Comparison of ENCODE assay signal across 32 mouse cellular contexts in the genomic region with DNA sequence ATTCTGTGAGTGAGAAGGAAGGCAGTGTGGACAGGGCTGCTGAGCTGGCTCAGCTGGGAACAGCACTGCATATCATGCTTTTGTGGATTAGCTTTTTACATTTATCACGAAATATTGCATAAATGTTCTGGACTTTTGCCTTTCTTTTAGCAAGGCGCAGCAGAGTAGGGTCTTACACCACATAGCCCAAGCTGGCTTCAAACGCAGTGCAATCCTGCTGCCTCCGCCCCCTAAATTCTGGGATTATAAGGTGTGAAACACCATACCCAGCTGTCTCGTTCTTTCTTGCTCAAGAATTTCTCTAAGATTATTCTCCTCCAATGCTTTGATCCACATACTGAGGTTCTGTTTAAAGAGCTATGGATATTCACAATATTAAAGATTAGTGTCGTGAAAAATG. TPM values are rescaled to one million over a fixed set of nuclear protein-coding genes. Genes with fewer than 3 reads are reported as not detected.
A peak's percentile ranks its signal among the peaks of the same experiment; 100 is the strongest.
DNase-seq lines count a peak whose midpoint lies in the region; ATAC-seq lines count a peak whose summit lies in the region.
"Had no signal": no experiment of that assay in that cellular context is flagged by ENCODE, and none has a peak within 500 bp of the region (broad histone marks: within the 10 kb centered on the region; RNA-seq: fewer than 3 reads in every experiment).

No protein-coding gene starts in this region.

- no peaks in the 10 kb centered on the region for H3K27me3 ChIP-seq in heart, embryonic 10.5 days (ENCODE audit: insufficient read depth, poor library complexity, severe bottlenecking)
- H3K27me3 ChIP-seq in lung, embryonic 16.5 days (ENCODE audit: control insufficient read depth, insufficient read depth, low read depth, low read length), result no peaks in the 10 kb centered on the region
- no peaks in the 10 kb centered on the region for H3K27me3 ChIP-seq in midbrain, embryonic 15.5 days (replicated peaks)
- H3K27me3 ChIP-seq: embryonic facial prominence, embryonic 13.5 days; forebrain, embryonic 13.5 days; heart, embryonic 12.5 days; heart, embryonic 15.5 days; hindbrain, embryonic 12.5 days; hindbrain, embryonic 15.5 days had no signal

- 73% methylated on average over 6 of the region's 6 CpGs for WGBS in heart, embryonic 10.5 days
- 61% methylated on average over 6 of the region's 6 CpGs for WGBS in lung, embryonic 16.5 days
- 90% methylated on average over 6 of the region's 6 CpGs for WGBS in midbrain, embryonic 15.5 days

- no peak overlapping the region for H3K9ac ChIP-seq in lung, embryonic 16.5 days (ENCODE audit: low read length)
- no peak overlapping the region for H3K9ac ChIP-seq in midbrain, embryonic 15.5 days
- H3K9ac ChIP-seq: embryonic facial prominence, embryonic 13.5 days; forebrain, embryonic 13.5 days; heart, embryonic 12.5 days; heart, embryonic 15.5 days; hindbrain, embryonic 12.5 days; hindbrain, embryonic 15.5 days had no signal

- H3K4me1 ChIP-seq in heart, embryonic 10.5 days, result no peaks in the 10 kb centered on the region
- H3K4me1 ChIP-seq in lung, embryonic 16.5 days (replicated peaks; ENCODE audit: control insufficient read depth, insufficient read depth, low read length), result no peaks in the 10 kb centered on the region
- no peaks in the 10 kb centered on the region for H3K4me1 ChIP-seq in midbrain, embryonic 15.5 days
- H3K4me1 ChIP-seq: embryonic facial prominence, embryonic 10.5 days; embryonic facial prominence, embryonic 13.5 days; forebrain, embryonic 13.5 days; heart, embryonic 12.5 days; heart, embryonic 15.5 days; hindbrain, embryonic 12.5 days; hindbrain, embryonic 15.5 days had no signal

- peak; percentile 91 for ATAC-seq in lung, embryonic 16.5 days (ENCODE audit: low read depth)
- no peak for ATAC-seq in midbrain, embryonic 15.5 days (replicated peaks)
- ATAC-seq: activated CD4-positive, CD25-positive, alpha-beta regulatory T cell, adult 4 months; CD4-positive, CD25-positive, alpha-beta regulatory T cell, adult 4 months; forebrain, embryonic 13.5 days; forebrain, embryonic 16.5 days had no signal

- peak; percentile 34 for DNase-seq in heart, adult 11 months
- no peak for DNase-seq in heart, embryonic 10.5 days (ENCODE audit: low spot score)
- DNase-seq in lung, postnatal 10 days, result peak; percentile 60
- DNase-seq in lung, postnatal 36 days, result peak; percentile 38
- DNase-seq in T-cell, adult 2 months (ENCODE audit: low spot score), result no peak
- DNase-seq in layer of hippocampus, postnatal 14 days (ENCODE audit: low spot score in 2 of 2), result no peak
- DNase-seq: adrenal gland, adult 8-10 months; adrenal gland, postnatal 25 days; cerebellum, adult 11-12 months; cerebellum, adult 8-10 months; cerebellum, postnatal 10 days; cerebellum, postnatal 36 days; embryo, embryonic 11 days; gastrocnemius, postnatal 10 days; gastrocnemius, postnatal 36 days; heart, postnatal 10 days; heart, postnatal 36 days had no signal

- no peak overlapping the region for H3K27ac ChIP-seq in heart, embryonic 10.5 days
- no peak overlapping the region for H3K27ac ChIP-seq in lung, embryonic 16.5 days (ENCODE audit: low read length)
- H3K27ac ChIP-seq in midbrain, embryonic 15.5 days, result no peak overlapping the region
- H3K27ac ChIP-seq: embryonic facial prominence, embryonic 10.5 days; embryonic facial prominence, embryonic 13.5 days; forebrain, embryonic 13.5 days; heart, embryonic 15.5 days; hindbrain, embryonic 12.5 days; hindbrain, embryonic 15.5 days had no signal

- H3K36me3 ChIP-seq in heart, embryonic 10.5 days, result no peaks in the 10 kb centered on the region
- H3K36me3 ChIP-seq in lung, embryonic 16.5 days (ENCODE audit: control insufficient read depth, insufficient read depth, low read length), result peaks cover 4% of the 10 kb centered on the region; the same call in 1 of the 2 replicates
- H3K36me3 ChIP-seq in midbrain, embryonic 15.5 days (replicated peaks), result no peaks in the 10 kb centered on the region
- H3K36me3 ChIP-seq: embryonic facial prominence, embryonic 10.5 days; embryonic facial prominence, embryonic 13.5 days; heart, embryonic 12.5 days; heart, embryonic 15.5 days; hindbrain, embryonic 12.5 days; hindbrain, embryonic 15.5 days had no signal

- H3K4me2 ChIP-seq in lung, embryonic 16.5 days (ENCODE audit: low read depth, low read length), result no peak overlapping the region
- no peak overlapping the region for H3K4me2 ChIP-seq in midbrain, embryonic 15.5 days
- H3K4me2 ChIP-seq: embryonic facial prominence, embryonic 13.5 days; forebrain, embryonic 13.5 days; heart, embryonic 12.5 days; heart, embryonic 15.5 days; hindbrain, embryonic 12.5 days; hindbrain, embryonic 15.5 days had no signal

- no peak overlapping the region for H3K4me3 ChIP-seq in heart, embryonic 10.5 days
- no peak overlapping the region for H3K4me3 ChIP-seq in lung, embryonic 16.5 days (ENCODE audit: low read length)
- H3K4me3 ChIP-seq in midbrain, embryonic 15.5 days, result no peak overlapping the region
- H3K4me3 ChIP-seq: embryonic facial prominence, embryonic 10.5 days; embryonic facial prominence, embryonic 13.5 days; erythroblast, embryonic 14.5 days; forebrain, embryonic 13.5 days; heart, embryonic 12.5 days; heart, embryonic 15.5 days; hindbrain, embryonic 12.5 days; hindbrain, embryonic 15.5 days had no signal

- H3K9me3 ChIP-seq in heart, embryonic 10.5 days, result no peaks in the 10 kb centered on the region
- H3K9me3 ChIP-seq in lung, embryonic 16.5 days (ENCODE audit: control insufficient read depth, low read length), result no peaks in the 10 kb centered on the region
- H3K9me3 ChIP-seq in midbrain, embryonic 15.5 days, result no peaks in the 10 kb centered on the region; the same call in 1 of the 2 replicates
- H3K9me3 ChIP-seq: embryonic facial prominence, embryonic 10.5 days; embryonic facial prominence, embryonic 13.5 days; forebrain, embryonic 13.5 days; heart, embryonic 12.5 days; heart, embryonic 15.5 days; hindbrain, embryonic 12.5 days; hindbrain, embryonic 15.5 days had no signal

RNA-seq across cellular contexts. Expression of a gene that starts 10.0 kb away (rescaled TPM):
- 0.29 and 0.36 TPM in 2 replicates for polyA plus RNA-seq in heart, embryonic 10.5 days (2016; fragmentation: Nextera tagmentation; extraction: Ambion mirVana)
- 0.98 and 1.1 TPM in 2 replicates for polyA plus RNA-seq in lung, embryonic 16.5 days (2015; fragmentation: Nextera tagmentation; extraction: Ambion mirVana)
- polyA plus RNA-seq in midbrain, embryonic 15.5 days (2015; fragmentation: Nextera tagmentation; extraction: Ambion mirVana), result 12.1 and 13.7 TPM in 2 replicates
- 10 to 100 TPM; 61.0 to 72.8 TPM for total RNA-seq in layer of hippocampus, postnatal 14 days (2021)
- total RNA-seq: granulocyte monocyte progenitor cell, adult 5-6 weeks; MEL had no signal
- polyA plus RNA-seq: erythroblast, embryonic 14.5 days had no signal

RNA-seq across cellular contexts. Expression of a gene that starts 55.5 kb away (rescaled TPM):
- polyA plus RNA-seq in heart, embryonic 10.5 days (2016; fragmentation: Nextera tagmentation; extraction: Ambion mirVana), result 30.5 and 35.2 TPM in 2 replicates
- polyA plus RNA-seq in lung, embryonic 16.5 days (2015; fragmentation: Nextera tagmentation; extraction: Ambion mirVana), result 35.0 and 40.3 TPM in 2 replicates
- 38.1 and 39.0 TPM in 2 replicates for polyA plus RNA-seq in midbrain, embryonic 15.5 days (2015; fragmentation: Nextera tagmentation; extraction: Ambion mirVana)
- 10 to 100 TPM; 21.7 to 26.3 TPM for total RNA-seq in layer of hippocampus, postnatal 14 days (2021)

Comparison
In these comparisons a context has a peak if more than half of its experiments do, and no peak if none do; other contexts are left out.
1. DNase-seq: peak in heart, adult 11 months (single experiment), lung, postnatal 10 days (single experiment) and lung, postnatal 36 days (single experiment); none in heart, embryonic 10.5 days (single experiment), T-cell, adult 2 months (single experiment) and layer of hippocampus, postnatal 14 days (0 of 2).